Mouse (Mus musculus) frontal cortex, adult (tissue): ENCODE results near the gene Ntng1.

ENCODE experiments used
- ATAC-seq: cut with Nextera tagmentation; 2 replicates; pipeline ENCODE4 v1.9.2; 2017; ENCODE audit warnings: mild to moderate bottlenecking, moderate library complexity, mixed read lengths; ENCODE audit not compliant: low TSS enrichment

Ntng1 gene

DNA sequence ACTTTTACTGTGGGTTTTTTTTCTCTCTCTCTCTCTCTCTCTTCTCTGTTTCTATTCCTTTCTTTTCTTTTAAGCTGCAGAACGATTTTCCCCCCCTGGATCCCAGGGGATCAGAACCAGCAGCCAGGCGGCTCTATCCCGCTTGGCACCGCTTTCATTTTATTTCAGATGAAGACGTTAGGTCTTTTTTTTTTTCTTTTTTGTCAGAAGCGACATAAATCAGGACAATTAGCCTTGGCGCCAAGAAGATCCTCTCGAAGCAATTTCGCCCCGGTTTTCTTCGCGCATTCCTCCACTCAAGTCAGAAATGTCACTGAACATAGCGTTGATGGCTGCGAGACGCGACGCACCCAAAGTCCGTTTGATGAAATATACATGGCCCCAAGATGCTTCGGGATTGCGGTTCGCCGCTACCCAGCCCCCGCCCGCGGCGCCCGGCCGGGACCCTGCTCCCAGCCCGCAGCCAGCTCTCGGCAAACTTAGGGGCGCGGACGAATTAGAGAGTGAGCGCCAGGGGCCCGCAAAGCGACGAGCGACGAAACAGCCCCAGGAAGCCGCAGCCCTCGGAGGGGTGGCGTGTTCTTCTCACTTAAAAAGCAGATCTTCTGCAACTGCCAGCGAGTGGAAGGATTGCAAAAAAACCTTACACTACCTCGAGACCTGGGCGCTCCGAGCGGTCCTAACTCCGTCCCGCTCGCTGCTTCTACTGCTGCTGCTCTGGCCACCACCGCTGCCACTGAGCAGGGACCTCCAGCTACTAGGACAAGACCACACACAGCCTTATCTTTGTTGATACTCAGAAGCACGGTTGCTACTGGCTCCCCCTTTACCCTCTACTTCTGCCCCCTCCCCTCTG lies at the start of gene Ntng1:
TSS of gene Ntng1 (minus strand) at position 806 of the 856 bp plus-strand sequence.
- peak; percentile 66 for ATAC-seq

- ATAC-seq, result no peak
These were observed 43.7 kb upstream of the Ntng1 start for GRCm38 (mm10) chr3:110187401-110187948.

DNA sequence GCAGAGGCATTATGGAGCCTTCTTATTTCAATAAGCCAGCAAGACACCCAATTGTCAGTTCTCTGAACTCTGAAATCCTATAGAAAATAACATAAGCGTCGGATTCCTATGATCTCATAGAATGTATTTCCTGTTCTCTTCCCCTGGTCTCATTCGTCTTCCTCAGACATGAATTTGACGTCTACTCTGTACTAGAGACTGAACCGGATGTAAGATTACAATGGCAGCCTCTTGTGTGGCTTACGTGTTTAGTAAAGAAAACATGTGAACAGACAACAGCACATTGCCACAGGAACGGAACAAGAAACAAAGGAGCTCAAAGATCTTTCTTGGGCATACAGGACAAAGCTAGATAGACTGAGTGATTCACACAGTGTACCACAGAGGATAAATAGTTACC lies 5.3 kb upstream of the Ntng1 start:
- ATAC-seq, result no peak

DNA sequence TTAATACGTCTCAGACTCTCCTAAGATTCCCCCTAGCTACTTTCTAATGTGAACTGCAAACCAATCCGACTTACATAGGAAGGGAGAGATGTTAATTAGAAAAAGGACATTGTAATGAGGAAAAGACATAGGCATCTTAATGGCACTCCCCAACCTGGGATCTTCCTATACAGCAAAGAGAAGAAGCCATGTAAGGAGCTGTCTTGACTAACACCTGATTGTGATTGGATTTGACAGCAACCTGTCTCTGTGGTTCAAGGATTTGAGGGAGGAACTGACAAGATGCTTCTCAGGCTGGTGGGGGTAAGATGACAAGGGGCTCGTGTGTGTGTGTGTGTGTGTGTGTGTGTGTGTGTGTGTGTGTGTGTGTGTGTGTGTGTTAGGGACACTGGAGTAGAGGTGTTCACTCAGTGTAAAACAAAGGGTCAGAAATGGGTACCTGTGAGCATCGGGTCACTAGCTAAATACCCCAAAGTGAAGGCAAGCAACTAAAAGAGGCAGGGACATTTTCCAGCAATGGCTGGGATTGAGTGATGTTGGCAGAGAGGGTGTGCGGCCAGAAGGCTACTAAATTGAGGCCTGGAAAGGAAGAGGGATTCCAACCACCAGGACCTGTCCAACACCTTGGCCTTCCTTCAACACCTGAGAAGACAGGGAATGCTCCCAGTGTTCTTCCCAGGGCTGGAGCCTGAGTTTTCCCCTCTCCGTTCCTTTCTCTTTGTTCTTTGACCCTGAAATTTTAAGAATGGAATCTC lies 667 bp upstream of the Ntng1 start:
- no peak for ATAC-seq

DNA sequence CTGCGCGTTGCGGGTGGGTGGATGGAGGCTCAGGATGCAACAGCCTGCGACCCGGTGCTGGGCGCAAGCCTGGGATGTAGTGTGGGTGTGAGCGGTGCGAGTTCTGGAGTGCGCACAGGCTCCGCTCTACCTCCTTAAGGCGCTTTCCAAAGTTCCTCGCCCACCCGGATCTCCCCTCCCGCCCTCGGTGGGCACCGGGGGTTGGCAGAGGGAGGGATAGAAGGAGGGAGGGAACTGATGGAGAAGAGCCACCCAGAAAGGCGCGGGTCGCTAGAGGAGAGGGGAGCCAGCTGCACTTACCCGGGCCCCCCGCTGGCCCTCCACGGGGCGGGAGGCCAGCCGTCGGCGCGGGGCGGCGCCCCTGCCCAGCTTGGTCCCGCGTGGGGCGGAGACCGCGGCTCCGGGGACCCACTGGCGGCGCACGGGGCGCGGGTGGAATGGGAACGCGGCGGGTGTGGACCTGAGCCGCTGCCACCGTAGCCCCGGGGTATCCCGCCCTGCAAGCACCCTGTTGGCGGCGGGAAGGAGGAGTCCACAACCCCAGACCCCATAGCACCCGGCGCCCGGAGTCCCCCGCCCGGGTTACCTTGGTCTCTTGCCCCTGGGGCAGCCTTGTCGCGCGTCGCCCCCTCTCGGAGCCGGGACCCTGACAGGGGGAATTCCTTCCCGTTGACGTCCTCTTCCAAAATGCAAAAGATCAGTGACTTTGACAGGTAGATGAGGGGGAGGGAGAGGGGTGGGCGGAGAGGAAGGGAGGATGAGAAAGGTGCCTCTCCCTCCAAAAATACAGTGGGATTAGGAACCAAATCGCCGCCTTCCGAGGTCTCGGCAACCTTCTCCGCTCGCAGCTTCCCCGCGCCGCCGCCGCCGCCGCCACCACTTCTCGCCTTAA lies 1.3 kb downstream of the Ntng1 start:
- ATAC-seq, result peak; percentile 62

DNA sequence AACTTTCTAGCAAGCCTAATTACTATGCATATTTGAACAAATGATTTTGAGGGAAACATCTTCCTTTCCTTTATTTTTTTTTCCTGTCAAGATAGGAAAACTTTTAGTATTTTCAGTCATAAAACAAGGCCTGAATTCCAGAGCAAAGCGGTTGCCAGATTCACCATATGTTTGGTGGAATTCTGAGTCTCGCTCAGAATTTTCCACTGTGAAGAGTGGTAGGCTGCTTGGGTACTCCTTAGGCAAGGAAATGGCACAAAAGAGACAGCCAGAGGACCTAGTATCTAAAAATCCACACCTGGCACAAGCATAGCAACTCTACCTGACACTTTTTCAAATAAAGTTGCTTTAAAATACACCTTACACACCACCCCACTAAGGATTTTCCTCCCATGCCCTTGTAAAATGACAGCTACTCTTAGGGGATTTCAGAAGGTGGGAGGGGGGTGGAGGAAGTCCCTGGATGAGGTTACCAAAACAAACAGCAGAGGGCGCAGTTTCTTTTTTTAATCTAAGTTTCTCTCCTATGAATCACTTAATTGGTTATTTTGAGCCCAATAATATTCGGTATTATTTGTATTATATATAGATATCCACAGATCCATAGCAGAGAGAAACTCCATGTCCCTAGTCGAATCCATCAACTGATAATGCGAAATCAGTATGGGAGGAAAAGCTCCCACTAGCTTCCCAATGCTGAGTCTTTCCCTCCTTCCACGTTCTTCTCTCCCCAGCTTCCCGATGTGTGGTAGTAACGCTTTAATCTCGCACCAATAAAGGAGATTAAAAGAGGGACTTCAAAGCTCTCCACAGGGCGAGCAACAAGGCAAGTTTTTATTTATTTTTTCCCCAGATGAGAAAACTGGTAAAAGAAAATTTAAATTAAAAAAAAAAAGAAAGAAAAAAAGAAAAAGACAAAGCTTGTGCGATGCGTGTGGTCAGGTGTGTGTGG lies 2.2 kb downstream of the Ntng1 start:
- ATAC-seq, result peak; percentile 65

DNA sequence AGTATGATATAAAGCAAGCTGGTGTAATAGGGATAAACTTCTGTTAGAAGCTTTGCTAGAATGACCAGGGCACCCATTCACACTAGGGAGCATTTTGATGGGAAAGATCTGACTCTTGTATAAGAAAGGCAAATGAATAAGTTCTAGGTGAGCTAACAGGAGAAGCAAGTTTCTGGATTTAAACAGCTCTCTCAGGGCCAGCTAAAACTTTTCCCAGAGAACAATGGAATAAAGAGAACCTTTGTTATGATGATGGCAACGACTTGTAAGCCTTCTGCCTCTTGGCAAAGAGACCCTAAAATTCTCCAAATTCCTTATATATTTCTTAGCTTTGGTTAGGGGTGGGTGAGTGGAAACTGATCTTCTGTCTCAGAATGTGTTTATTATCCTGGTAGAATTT lies 7.7 kb downstream of the Ntng1 start:
- no peak for ATAC-seq

GRCm38 (mm10) chr3:110133150-110133549 lies 10.7 kb downstream of the Ntng1 start:
- ATAC-seq, result no peak

DNA sequence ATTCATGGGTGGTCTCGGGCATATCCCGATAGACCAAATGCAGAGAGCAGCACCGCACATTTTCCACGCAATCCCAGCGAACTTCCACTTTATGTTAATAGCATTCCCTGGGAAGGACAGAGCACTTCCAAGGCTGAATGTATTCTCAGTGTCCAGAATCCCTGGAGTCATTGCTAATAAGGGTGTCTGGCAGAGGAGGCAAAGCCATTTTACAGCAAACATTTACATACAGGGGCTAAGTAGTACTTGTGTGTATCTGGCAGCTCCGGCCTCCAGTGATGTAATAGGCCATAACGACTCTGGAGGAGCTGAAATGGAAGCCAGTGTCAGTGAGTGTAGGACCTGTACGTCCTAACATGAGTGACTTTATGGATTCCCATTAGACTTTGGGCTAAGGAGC lies 11.5 kb downstream of the Ntng1 start:
- no peak for ATAC-seq

- no peak for ATAC-seq
These were observed 12.5 kb downstream of the Ntng1 start for GRCm38 (mm10) chr3:110131043-110131891.

- no peak for ATAC-seq
These were observed 14.2 kb downstream of the Ntng1 start for GRCm38 (mm10) chr3:110129607-110130006.

DNA sequence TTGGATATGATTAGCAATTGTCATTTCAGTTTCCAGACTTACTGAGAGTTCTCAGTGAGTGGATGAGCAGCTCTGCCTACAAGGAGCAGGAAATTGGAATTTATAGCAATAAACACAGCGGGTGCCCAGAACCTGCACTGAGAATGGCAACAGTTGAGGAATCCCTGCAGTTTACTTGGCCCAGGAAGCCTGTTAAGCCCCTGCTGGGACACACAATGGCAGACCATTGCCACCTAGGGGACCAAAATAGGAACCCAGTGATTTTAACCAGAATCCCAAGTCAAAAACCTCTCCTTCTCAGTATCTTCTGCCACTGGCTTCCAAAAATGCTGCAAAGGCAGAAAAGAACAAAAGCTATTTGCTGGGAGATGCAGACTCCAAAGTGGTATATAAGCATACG lies 37.8 kb downstream of the Ntng1 start:
- peak; percentile 59; the same call in 1 of the 2 replicates for ATAC-seq

DNA sequence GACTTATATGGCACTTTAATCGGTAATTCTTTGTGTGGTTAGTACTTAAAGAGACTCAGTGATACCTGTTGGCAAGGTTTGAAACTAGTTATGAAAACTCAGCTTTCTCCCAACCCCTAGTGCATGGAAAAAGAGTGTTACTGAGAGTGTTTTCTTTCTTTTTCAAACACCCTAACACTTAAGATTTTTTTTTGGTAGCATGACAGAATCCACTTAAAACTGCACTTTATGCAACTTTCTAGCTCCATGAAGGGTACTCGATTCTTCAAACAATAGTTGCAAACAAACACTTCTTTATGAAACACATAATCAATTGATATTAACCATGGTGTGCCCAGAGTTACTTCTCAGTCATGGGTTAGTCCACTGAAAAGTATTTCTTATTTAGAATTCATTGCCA lies 49.4 kb downstream of the Ntng1 start:
- peak; percentile 80 for ATAC-seq

DNA sequence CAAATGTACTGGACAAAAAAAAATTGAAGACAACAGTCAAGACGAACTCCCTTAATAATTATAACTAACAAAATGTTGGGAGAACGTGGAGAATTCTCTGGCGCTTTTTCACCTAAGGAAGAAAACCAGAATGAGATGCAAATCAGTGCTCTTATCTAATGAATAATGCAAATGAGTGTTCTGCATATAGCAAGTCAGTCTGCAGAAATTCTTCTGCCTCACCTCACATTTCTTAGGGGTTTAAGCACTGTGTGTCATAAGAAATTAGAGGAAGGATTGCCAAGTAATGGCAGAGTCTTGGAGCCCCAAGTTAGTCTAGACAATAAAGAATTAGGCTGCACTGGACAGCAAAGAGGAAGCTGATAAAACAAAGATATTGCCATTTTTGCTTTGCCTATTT lies 49.8 kb downstream of the Ntng1 start:
- ATAC-seq, result peak; percentile 85

DNA sequence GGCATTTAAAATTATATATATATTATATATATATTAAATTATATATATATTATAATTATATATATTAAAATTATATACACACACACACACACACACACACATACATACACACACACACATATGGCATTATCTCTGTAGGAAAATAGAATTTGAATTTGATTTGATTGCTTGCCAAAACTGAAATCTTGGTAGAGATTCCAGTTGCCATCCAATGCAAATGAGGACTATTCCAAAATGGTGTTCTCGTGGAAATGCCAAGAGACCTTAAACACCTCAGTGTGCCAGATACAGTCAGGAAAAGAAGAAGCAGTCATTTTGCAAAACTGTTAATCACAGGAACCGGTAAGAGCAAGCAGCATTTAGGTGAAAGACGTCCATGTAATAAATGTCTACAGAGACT lies 51.3 kb downstream of the Ntng1 start:
- ATAC-seq, result no peak

- ATAC-seq, result no peak
These were observed 56.6 kb downstream of the Ntng1 start for GRCm38 (mm10) chr3:110087189-110087588.

DNA sequence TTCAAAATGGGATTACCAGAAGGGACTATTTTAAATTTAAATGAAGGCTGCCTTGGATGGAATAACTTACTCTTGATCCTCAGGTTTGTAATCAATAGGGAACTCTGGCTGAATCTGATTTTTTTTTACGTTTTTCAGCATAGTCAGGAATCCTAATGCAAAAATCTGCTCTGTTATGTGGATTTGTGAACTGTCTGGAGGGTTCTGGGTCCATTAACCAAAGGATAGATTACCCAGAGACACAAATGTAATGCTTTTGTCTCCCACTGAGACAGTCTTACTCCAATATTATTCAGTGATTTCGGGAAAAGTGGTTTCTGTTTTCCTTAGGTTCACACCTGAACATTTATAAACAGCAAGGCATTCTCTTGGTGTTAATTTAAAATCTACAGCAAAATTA lies 58.5 kb downstream of the Ntng1 start:
- ATAC-seq, result no peak

DNA sequence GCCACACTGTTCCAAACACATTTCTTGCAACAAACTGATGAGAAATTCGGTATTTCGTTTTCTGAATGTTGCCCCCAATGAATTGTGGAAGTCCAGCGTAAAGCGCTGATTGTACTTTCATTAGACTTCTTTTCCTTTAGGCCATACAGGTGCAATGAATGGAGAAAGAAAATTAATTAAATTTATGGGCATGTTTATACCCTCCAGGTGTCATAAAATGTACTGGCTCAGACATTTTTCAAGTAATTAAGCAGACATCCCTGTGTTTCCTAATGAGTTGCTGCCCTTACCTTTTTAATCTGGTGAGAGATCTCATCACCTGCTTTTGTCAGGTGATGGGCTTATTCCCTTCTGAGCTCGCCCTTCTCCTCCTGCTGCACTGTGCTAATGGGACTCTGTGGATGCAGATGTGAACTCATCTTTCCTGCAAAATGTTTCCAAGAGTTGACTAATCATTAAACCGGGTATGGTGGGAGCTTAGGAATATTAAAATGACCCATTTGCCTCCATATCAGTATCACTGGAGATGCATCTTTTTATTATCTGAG lies 79.0 kb downstream of the Ntng1 start:
- ATAC-seq, result no peak

GRCm38 (mm10) chr3:110055915-110056314 lies 87.9 kb downstream of the Ntng1 start:
- peak; percentile 99 for ATAC-seq
